Mouse (Mus musculus): ENCODE measurements at regions not wholly inside any gene's neighbourhood (a gene's known extent, or its start where the extent isn't known, plus 50 kb on each side); places are given as distances from the start of the nearest gene placed in this dataset.

GRCm38 (mm10) chr10:43710886-43711256 is 132.8 kb downstream of the Cd24a start:
- ATAC-seq (ENCODE audit: insufficient number of reproducible peaks, insufficient read depth, low FRiP score, low read depth), result no peak
- no peaks in the 10 kb centered on the region for H3K4me1 ChIP-seq (ENCODE audit: control insufficient read depth, insufficient read depth, low read length)
- no peak overlapping the region for H3K27ac ChIP-seq (ENCODE audit: low read length)
- H3K27me3 ChIP-seq (ENCODE audit: control insufficient read depth, insufficient read depth, low read length), result no peaks in the 10 kb centered on the region
- H3K9ac ChIP-seq (replicated peaks; ENCODE audit: low read depth, low read length), result no peak overlapping the region
- no peak overlapping the region for H3K4me2 ChIP-seq (replicated peaks; ENCODE audit: low read depth, low read length)
- H3K36me3 ChIP-seq (ENCODE audit: control insufficient read depth, insufficient read depth, low read length), result no peaks in the 10 kb centered on the region
- H3K4me3 ChIP-seq (ENCODE audit: low read depth, low read length), result no peak overlapping the region
- H3K9me3 ChIP-seq (ENCODE audit: control insufficient read depth, low read depth, low read length), result no peaks in the 10 kb centered on the region
- WGBS, result 93% methylated on average over 2 of the region's 2 CpGs

- no peak for ATAC-seq (ENCODE audit: insufficient number of reproducible peaks, insufficient read depth, low FRiP score, low read depth)
- Histone ChIP-seq H3K36me3 (ENCODE audit: control insufficient read depth, insufficient read depth, low read length) (no peaks in the 10 kb centered on the region), H3K4me1 (ENCODE audit: control insufficient read depth, insufficient read depth, low read length) (no peaks in the 10 kb centered on the region), H3K4me3 (ENCODE audit: low read depth, low read length) (no peak overlapping the region), H3K9ac (replicated peaks; ENCODE audit: low read depth, low read length) (no peak overlapping the region), H3K9me3 (ENCODE audit: control insufficient read depth, low read depth, low read length) (no peaks in the 10 kb centered on the region), H3K27ac (ENCODE audit: low read length) (no peak overlapping the region), H3K4me2 (replicated peaks; ENCODE audit: low read depth, low read length) (no peak overlapping the region), H3K27me3 (ENCODE audit: control insufficient read depth, insufficient read depth, low read length) (no peaks in the 10 kb centered on the region)
Measured at GRCm38 (mm10) chr10:43712657-43713056, 134.6 kb downstream of the Cd24a start.

GRCm38 (mm10) chr10:43718768-43719167 is 140.7 kb downstream of the Cd24a start:
- no peak overlapping the region for H3K4me2 ChIP-seq (replicated peaks; ENCODE audit: low read depth, low read length)
- WGBS, result 41% methylated on average over 13 of the region's 13 CpGs

GRCm38 (mm10) chr10:43721356-43721755 is 143.3 kb downstream of the Cd24a start:
- WGBS, result 56% methylated on average over 4 of the region's 4 CpGs
- Histone ChIP-seq H3K36me3 (ENCODE audit: control insufficient read depth, insufficient read depth, low read length) (no peaks in the 10 kb centered on the region), H3K4me1 (ENCODE audit: control insufficient read depth, insufficient read depth, low read length) (peaks cover 30% of the 10 kb centered on the region), H3K9ac (replicated peaks; ENCODE audit: low read depth, low read length) (no peak overlapping the region), H3K27me3 (ENCODE audit: control insufficient read depth, insufficient read depth, low read length) (no peaks in the 10 kb centered on the region), H3K4me3 (ENCODE audit: low read depth, low read length) (no peak overlapping the region), H3K27ac (ENCODE audit: low read length) (no peak overlapping the region), H3K9me3 (ENCODE audit: control insufficient read depth, low read depth, low read length) (no peaks in the 10 kb centered on the region), H3K4me2 (replicated peaks; ENCODE audit: low read depth, low read length) (no peak overlapping the region)
- no peak for ATAC-seq (ENCODE audit: insufficient number of reproducible peaks, insufficient read depth, low FRiP score, low read depth)

More at GRCm38 (mm10) chr10:43718768-43719167, 140.7 kb downstream of the Cd24a start:
- Histone ChIP-seq H3K9ac (replicated peaks; ENCODE audit: low read depth, low read length) (no peak overlapping the region), H3K36me3 (ENCODE audit: control insufficient read depth, insufficient read depth, low read length) (no peaks in the 10 kb centered on the region), H3K4me3 (ENCODE audit: low read depth, low read length) (no peak overlapping the region), H3K9me3 (ENCODE audit: control insufficient read depth, low read depth, low read length) (no peaks in the 10 kb centered on the region), H3K27ac (ENCODE audit: low read length) (peak overlapping the region; percentile 2; the same call in 1 of the 2 replicates), H3K4me1 (ENCODE audit: control insufficient read depth, insufficient read depth, low read length) (peaks cover 29% of the 10 kb centered on the region), H3K27me3 (ENCODE audit: control insufficient read depth, insufficient read depth, low read length) (no peaks in the 10 kb centered on the region)
- no peak for ATAC-seq (ENCODE audit: insufficient number of reproducible peaks, insufficient read depth, low FRiP score, low read depth)

GRCm38 (mm10) chr10:43722164-43722563 is 144.1 kb downstream of the Cd24a start:
- H3K4me1 ChIP-seq (ENCODE audit: control insufficient read depth, insufficient read depth, low read length), result peaks cover 30% of the 10 kb centered on the region
- WGBS, result 1% methylated on average over 3 of the region's 3 CpGs
- 0 out of 2 replicates have a peak overlapping the region, but pooled peaks have one; percentile 84 for H3K27ac ChIP-seq (ENCODE audit: low read length)
- H3K36me3 ChIP-seq (ENCODE audit: control insufficient read depth, insufficient read depth, low read length), result no peaks in the 10 kb centered on the region
- H3K4me3 ChIP-seq (ENCODE audit: low read depth, low read length), result no peak overlapping the region
- H3K9ac ChIP-seq (replicated peaks; ENCODE audit: low read depth, low read length), result no peak overlapping the region
- H3K4me2 ChIP-seq (replicated peaks; ENCODE audit: low read depth, low read length), result peak overlapping the region; percentile 53; the same call in 1 of the 2 replicates
- ATAC-seq (ENCODE audit: insufficient number of reproducible peaks, insufficient read depth, low FRiP score, low read depth), result no peak
- H3K27me3 ChIP-seq (ENCODE audit: control insufficient read depth, insufficient read depth, low read length), result no peaks in the 10 kb centered on the region
- H3K9me3 ChIP-seq (ENCODE audit: control insufficient read depth, low read depth, low read length), result no peaks in the 10 kb centered on the region

- peak; percentile 82 for ATAC-seq (ENCODE audit: insufficient number of reproducible peaks, insufficient read depth, low FRiP score, low read depth)
- Histone ChIP-seq H3K9me3 (ENCODE audit: control insufficient read depth, low read depth, low read length) (no peaks in the 10 kb centered on the region), H3K4me1 (ENCODE audit: control insufficient read depth, insufficient read depth, low read length) (peaks cover 30% of the 10 kb centered on the region), H3K4me3 (ENCODE audit: low read depth, low read length) (peak overlapping the region; percentile 28), H3K27ac (ENCODE audit: low read length) (peak overlapping the region; percentile 84), H3K4me2 (replicated peaks; ENCODE audit: low read depth, low read length) (peak overlapping the region; percentile 53), H3K36me3 (ENCODE audit: control insufficient read depth, insufficient read depth, low read length) (no peaks in the 10 kb centered on the region), H3K9ac (replicated peaks; ENCODE audit: low read depth, low read length) (no peak overlapping the region), H3K27me3 (ENCODE audit: control insufficient read depth, insufficient read depth, low read length) (no peaks in the 10 kb centered on the region)
- 3% methylated on average over 23 of the region's 23 CpGs for WGBS
Measured at GRCm38 (mm10) chr10:43722711-43723614, 144.9 kb downstream of the Cd24a start.

GRCm38 (mm10) chr10:43723615-43723937 is 145.5 kb downstream of the Cd24a start:
- WGBS, result 6% methylated on average over 12 of the region's 12 CpGs
- Histone ChIP-seq H3K36me3 (ENCODE audit: control insufficient read depth, insufficient read depth, low read length) (no peaks in the 10 kb centered on the region), H3K4me3 (ENCODE audit: low read depth, low read length) (peak overlapping the region; percentile 28), H3K9ac (replicated peaks; ENCODE audit: low read depth, low read length) (no peak overlapping the region), H3K4me1 (ENCODE audit: control insufficient read depth, insufficient read depth, low read length) (peaks cover 29% of the 10 kb centered on the region), H3K4me2 (replicated peaks; ENCODE audit: low read depth, low read length) (peak overlapping the region; percentile 53), H3K27me3 (ENCODE audit: control insufficient read depth, insufficient read depth, low read length) (no peaks in the 10 kb centered on the region), H3K9me3 (ENCODE audit: control insufficient read depth, low read depth, low read length) (no peaks in the 10 kb centered on the region), H3K27ac (ENCODE audit: low read length) (peak overlapping the region; percentile 84)
- ATAC-seq (ENCODE audit: insufficient number of reproducible peaks, insufficient read depth, low FRiP score, low read depth), result no peak

GRCm38 (mm10) chr10:43727746-43728145 is 149.7 kb downstream of the Cd24a start:
- WGBS, result 78% methylated on average over 6 of the region's 6 CpGs
- H3K9me3 ChIP-seq (ENCODE audit: control insufficient read depth, low read depth, low read length), result no peaks in the 10 kb centered on the region
- no peaks in the 10 kb centered on the region for H3K27me3 ChIP-seq (ENCODE audit: control insufficient read depth, insufficient read depth, low read length)
- H3K4me1 ChIP-seq (ENCODE audit: control insufficient read depth, insufficient read depth, low read length), result peaks cover 10% of the 10 kb centered on the region
- no peak overlapping the region for H3K4me2 ChIP-seq (replicated peaks; ENCODE audit: low read depth, low read length)
- H3K9ac ChIP-seq (replicated peaks; ENCODE audit: low read depth, low read length), result no peak overlapping the region
- H3K36me3 ChIP-seq (ENCODE audit: control insufficient read depth, insufficient read depth, low read length), result no peaks in the 10 kb centered on the region
- no peak overlapping the region for H3K27ac ChIP-seq (ENCODE audit: low read length)
- no peak for ATAC-seq (ENCODE audit: insufficient number of reproducible peaks, insufficient read depth, low FRiP score, low read depth)
- no peak overlapping the region for H3K4me3 ChIP-seq (ENCODE audit: low read depth, low read length)

GRCm38 (mm10) chr10:43729184-43729583 is 151.1 kb downstream of the Cd24a start:
- Histone ChIP-seq H3K27ac (ENCODE audit: low read length) (no peak overlapping the region), H3K4me3 (ENCODE audit: low read depth, low read length) (no peak overlapping the region), H3K4me2 (replicated peaks; ENCODE audit: low read depth, low read length) (no peak overlapping the region), H3K36me3 (ENCODE audit: control insufficient read depth, insufficient read depth, low read length) (no peaks in the 10 kb centered on the region), H3K4me1 (ENCODE audit: control insufficient read depth, insufficient read depth, low read length) (no peaks in the 10 kb centered on the region), H3K9ac (replicated peaks; ENCODE audit: low read depth, low read length) (no peak overlapping the region), H3K9me3 (ENCODE audit: control insufficient read depth, low read depth, low read length) (no peaks in the 10 kb centered on the region), H3K27me3 (ENCODE audit: control insufficient read depth, insufficient read depth, low read length) (no peaks in the 10 kb centered on the region)
- 65% methylated on average over 3 of the region's 3 CpGs for WGBS
- ATAC-seq (ENCODE audit: insufficient number of reproducible peaks, insufficient read depth, low FRiP score, low read depth), result no peak

Measured in stomach, embryonic 14.5 days (tissue).